Mouse (Mus musculus): ENCODE measurements around the gene Clip2.

Gene Clip2

DNA sequence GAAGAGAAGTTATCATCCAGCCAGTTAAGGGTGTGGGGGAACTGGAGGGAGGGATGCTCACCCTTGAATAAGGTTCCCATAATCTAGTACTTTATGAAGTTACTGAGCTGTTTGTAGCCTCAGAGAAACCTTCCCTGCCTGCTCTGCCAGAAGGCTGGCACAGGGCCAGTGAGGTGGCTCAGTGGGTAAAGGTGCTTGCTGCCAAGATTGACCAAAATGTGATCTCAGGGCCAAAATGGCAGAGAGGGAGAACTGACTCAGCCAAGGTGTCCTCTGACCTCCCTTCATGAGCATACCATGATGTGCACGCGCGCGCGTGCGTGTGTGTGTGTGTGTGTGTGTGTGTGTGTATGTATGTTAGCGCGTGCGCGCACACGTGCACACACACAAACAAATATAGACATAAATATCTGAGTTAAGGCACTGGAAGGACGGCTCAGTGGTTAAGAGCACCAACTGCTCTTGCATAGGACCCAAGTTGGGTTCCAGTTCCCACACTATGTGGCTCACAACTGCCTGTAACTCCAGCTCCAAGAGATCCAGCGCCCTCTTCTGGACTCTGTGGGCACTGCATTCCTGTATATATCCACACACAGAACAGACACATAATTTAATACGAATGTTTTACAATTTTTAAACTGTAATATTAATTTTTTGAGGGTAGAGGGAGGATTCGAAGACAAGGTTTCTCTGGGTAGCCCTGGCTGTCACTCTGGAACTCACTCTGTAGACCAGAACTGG is 26.1 kb downstream of the Clip2 start:
- no peaks in the 10 kb centered on the region for H3K36me3 ChIP-seq (ENCODE audit: insufficient read depth, low read length)
- no peaks in the 10 kb centered on the region for H3K9me3 ChIP-seq (ENCODE audit: low read length)
- H3K4me3 ChIP-seq (replicated peaks; ENCODE audit: low read length) = no peak overlapping the region
- TF ChIP-seq POU5F1 (IDR thresholded peaks at IDR 0.05; ENCODE audit: borderline replicate concordance, low read length) (no peak), CTCF (conservative IDR thresholded peaks at IDR 0.05; ENCODE audit: low read length) (peak; percentile 99)
- H3K27me3 ChIP-seq (ENCODE audit: insufficient read depth, low read length) = peaks cover 12% of the 10 kb centered on the region
- H3K4me1 ChIP-seq (replicated peaks; ENCODE audit: low read depth, low read length) = peaks cover 69% of the 10 kb centered on the region

DNA sequence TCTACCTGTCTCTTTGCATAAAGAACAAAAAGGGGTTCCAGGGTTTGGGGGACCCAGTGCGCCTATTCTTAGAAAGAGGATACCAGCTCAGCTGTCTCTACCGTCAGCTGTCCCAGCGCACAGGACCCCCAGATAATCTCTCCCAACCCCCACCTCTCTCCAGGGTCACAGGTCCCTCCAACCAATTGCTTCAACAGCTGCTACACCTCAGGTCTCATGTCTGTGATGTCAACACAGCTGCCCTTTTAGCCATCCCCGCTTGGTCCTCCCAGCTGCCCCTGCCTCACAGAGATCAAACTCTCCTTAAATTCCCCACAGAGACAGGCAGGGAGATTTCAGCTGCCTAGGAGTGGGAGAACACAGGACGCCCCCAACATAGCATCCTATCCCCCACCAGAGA is 28.5 kb downstream of the Clip2 start:
- Histone ChIP-seq H3K4me1 (replicated peaks; ENCODE audit: low read depth, low read length) (peaks cover 49% of the 10 kb centered on the region), H3K4me3 (replicated peaks; ENCODE audit: low read length) (no peak overlapping the region), H3K9me3 (ENCODE audit: low read length) (no peaks in the 10 kb centered on the region), H3K27me3 (ENCODE audit: insufficient read depth, low read length) (peaks cover 12% of the 10 kb centered on the region), H3K36me3 (ENCODE audit: insufficient read depth, low read length) (no peaks in the 10 kb centered on the region)
- TF ChIP-seq POU5F1 (IDR thresholded peaks at IDR 0.05; ENCODE audit: borderline replicate concordance, low read length) (no peak), CTCF (conservative IDR thresholded peaks at IDR 0.05; ENCODE audit: low read length) (no peak), NANOG (IDR thresholded peaks at IDR 0.05; ENCODE audit: borderline replicate concordance, low read length) (no peak)

- TF ChIP-seq CTCF (conservative IDR thresholded peaks at IDR 0.05; ENCODE audit: low read length) (no peak), NANOG (IDR thresholded peaks at IDR 0.05; ENCODE audit: borderline replicate concordance, low read length) (no peak), POU5F1 (IDR thresholded peaks at IDR 0.05; ENCODE audit: borderline replicate concordance, low read length) (no peak)
- H3K36me3 ChIP-seq (ENCODE audit: insufficient read depth, low read length) = no peaks in the 10 kb centered on the region
- H3K4me1 ChIP-seq (replicated peaks; ENCODE audit: low read depth, low read length) = peaks cover 38% of the 10 kb centered on the region
- peak overlapping the region; percentile 76 for H3K4me3 ChIP-seq (replicated peaks; ENCODE audit: low read length)
- H3K27me3 ChIP-seq (ENCODE audit: insufficient read depth, low read length) = peaks cover 12% of the 10 kb centered on the region
- H3K9me3 ChIP-seq (ENCODE audit: low read length) = no peaks in the 10 kb centered on the region
Observed at GRCm38 (mm10) chr5:134522524-134522923, 29.7 kb downstream of the Clip2 start.

DNA sequence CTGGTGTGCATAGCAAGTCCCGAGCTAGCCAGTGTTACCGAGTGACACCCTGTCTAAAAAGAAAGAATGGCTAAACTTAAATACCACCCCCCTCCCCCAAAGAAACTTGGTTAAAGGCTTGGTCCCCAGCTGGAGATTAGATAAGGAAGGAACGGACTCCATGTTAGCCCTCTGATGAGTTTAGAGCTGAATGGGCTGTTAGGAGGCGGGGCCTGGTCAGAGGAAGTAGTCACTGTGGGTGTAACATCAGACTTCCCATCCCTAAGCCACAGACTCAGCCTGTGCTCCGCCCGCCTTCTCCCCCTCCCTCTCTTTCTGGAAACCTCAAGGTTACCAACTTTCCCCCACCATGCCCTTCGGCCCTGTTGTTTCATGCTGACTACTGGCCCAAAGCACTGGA is 30.4 kb downstream of the Clip2 start:
- H3K4me1 ChIP-seq (replicated peaks; ENCODE audit: low read depth, low read length) = peaks cover 34% of the 10 kb centered on the region
- peak overlapping the region; percentile 76 for H3K4me3 ChIP-seq (replicated peaks; ENCODE audit: low read length)
- no peaks in the 10 kb centered on the region for H3K9me3 ChIP-seq (ENCODE audit: low read length)
- H3K36me3 ChIP-seq (ENCODE audit: insufficient read depth, low read length) = peaks cover 3% of the 10 kb centered on the region; the same call in 1 of the 2 replicates
- H3K27me3 ChIP-seq (ENCODE audit: insufficient read depth, low read length) = peaks cover 12% of the 10 kb centered on the region
- no peak for TF ChIP-seq POU5F1 (IDR thresholded peaks at IDR 0.05; ENCODE audit: borderline replicate concordance, low read length)
- no peak for TF ChIP-seq CTCF (conservative IDR thresholded peaks at IDR 0.05; ENCODE audit: low read length)
- no peak for TF ChIP-seq NANOG (IDR thresholded peaks at IDR 0.05; ENCODE audit: borderline replicate concordance, low read length)

GRCm38 (mm10) chr5:134521131-134521530 is 31.1 kb downstream of the Clip2 start:
- peaks cover 30% of the 10 kb centered on the region for H3K4me1 ChIP-seq (replicated peaks; ENCODE audit: low read depth, low read length)
- peaks cover 10% of the 10 kb centered on the region for H3K36me3 ChIP-seq (ENCODE audit: insufficient read depth, low read length)
- peaks cover 12% of the 10 kb centered on the region for H3K27me3 ChIP-seq (ENCODE audit: insufficient read depth, low read length)
- TF ChIP-seq CTCF (conservative IDR thresholded peaks at IDR 0.05; ENCODE audit: low read length) = no peak
- TF ChIP-seq POU5F1 (IDR thresholded peaks at IDR 0.05; ENCODE audit: borderline replicate concordance, low read length) = no peak
- TF ChIP-seq NANOG (IDR thresholded peaks at IDR 0.05; ENCODE audit: borderline replicate concordance, low read length) = no peak
- H3K9me3 ChIP-seq (ENCODE audit: low read length) = no peaks in the 10 kb centered on the region
- H3K4me3 ChIP-seq (replicated peaks; ENCODE audit: low read length) = peak overlapping the region; percentile 76

DNA sequence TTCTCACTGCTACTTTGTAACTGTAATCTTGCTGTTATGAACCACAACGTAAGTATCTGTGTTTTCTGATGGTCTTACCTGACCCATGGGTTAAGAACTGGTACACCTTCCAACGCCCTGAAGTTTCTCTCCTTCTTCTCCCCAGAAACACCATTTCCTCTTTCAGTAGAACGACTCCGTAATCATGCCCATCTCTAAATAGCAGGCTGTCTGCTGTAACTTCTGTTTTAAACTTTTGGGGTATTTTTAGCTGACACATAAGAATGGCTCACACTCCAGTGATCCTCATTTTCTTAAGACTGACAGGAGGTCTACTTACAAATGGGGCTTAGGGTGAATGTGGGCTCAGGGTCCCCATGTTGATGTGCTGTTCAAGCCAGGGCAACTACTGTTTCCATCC is 32.1 kb downstream of the Clip2 start:
- H3K9me3 ChIP-seq (ENCODE audit: low read length) = no peaks in the 10 kb centered on the region
- no peak overlapping the region for H3K4me3 ChIP-seq (replicated peaks; ENCODE audit: low read length)
- peaks cover 25% of the 10 kb centered on the region for H3K4me1 ChIP-seq (replicated peaks; ENCODE audit: low read depth, low read length)
- TF ChIP-seq NANOG (IDR thresholded peaks at IDR 0.05; ENCODE audit: borderline replicate concordance, low read length) (no peak), POU5F1 (IDR thresholded peaks at IDR 0.05; ENCODE audit: borderline replicate concordance, low read length) (no peak), CTCF (conservative IDR thresholded peaks at IDR 0.05; ENCODE audit: low read length) (no peak)
- H3K36me3 ChIP-seq (ENCODE audit: insufficient read depth, low read length) = peaks cover 15% of the 10 kb centered on the region
- peaks cover 12% of the 10 kb centered on the region for H3K27me3 ChIP-seq (ENCODE audit: insufficient read depth, low read length)

GRCm38 (mm10) chr5:134519471-134519870 is 32.8 kb downstream of the Clip2 start:
- H3K36me3 ChIP-seq (ENCODE audit: insufficient read depth, low read length) = peaks cover 15% of the 10 kb centered on the region
- peaks cover 12% of the 10 kb centered on the region for H3K27me3 ChIP-seq (ENCODE audit: insufficient read depth, low read length)
- H3K4me1 ChIP-seq (replicated peaks; ENCODE audit: low read depth, low read length) = peaks cover 29% of the 10 kb centered on the region
- no peak for TF ChIP-seq NANOG (IDR thresholded peaks at IDR 0.05; ENCODE audit: borderline replicate concordance, low read length)
- TF ChIP-seq POU5F1 (IDR thresholded peaks at IDR 0.05; ENCODE audit: borderline replicate concordance, low read length) = no peak
- TF ChIP-seq CTCF (conservative IDR thresholded peaks at IDR 0.05; ENCODE audit: low read length) = no peak
- no peaks in the 10 kb centered on the region for H3K9me3 ChIP-seq (ENCODE audit: low read length)
- H3K4me3 ChIP-seq (replicated peaks; ENCODE audit: low read length) = no peak overlapping the region

DNA sequence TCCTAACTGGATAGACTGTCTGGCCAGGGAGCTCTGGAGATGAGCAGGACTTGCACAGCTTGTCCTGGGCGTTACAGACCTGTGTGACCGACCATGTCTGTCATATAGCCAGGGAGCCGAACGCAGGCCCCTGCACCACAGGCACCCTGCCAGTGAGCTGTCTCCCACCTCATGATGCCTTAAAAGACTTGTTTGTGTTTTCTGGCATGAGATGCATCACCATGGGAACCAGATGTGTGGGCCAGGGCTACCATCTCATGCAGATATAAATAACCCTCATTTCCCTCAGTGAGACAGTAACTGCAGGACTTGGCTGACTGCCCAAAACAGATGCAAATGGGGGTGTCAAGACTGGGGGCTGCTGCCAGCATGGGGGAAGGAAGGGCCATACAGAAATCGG is 40.1 kb downstream of the Clip2 start:
- H3K4me1 ChIP-seq (replicated peaks; ENCODE audit: low read depth, low read length) = peaks cover 26% of the 10 kb centered on the region
- H3K9me3 ChIP-seq (ENCODE audit: low read length) = 0 out of 2 replicates have a peak, but pooled peaks cover 7% of the 10 kb centered on the region
- H3K27me3 ChIP-seq (ENCODE audit: insufficient read depth, low read length) = no peaks in the 10 kb centered on the region
- H3K4me3 ChIP-seq (replicated peaks; ENCODE audit: low read length) = no peak overlapping the region
- H3K36me3 ChIP-seq (ENCODE audit: insufficient read depth, low read length) = peaks cover 39% of the 10 kb centered on the region
- no peak for TF ChIP-seq CTCF (conservative IDR thresholded peaks at IDR 0.05; ENCODE audit: low read length)
- TF ChIP-seq POU5F1 (IDR thresholded peaks at IDR 0.05; ENCODE audit: borderline replicate concordance, low read length) = no peak
- no peak for TF ChIP-seq NANOG (IDR thresholded peaks at IDR 0.05; ENCODE audit: borderline replicate concordance, low read length)

All from E14TG2a.4 (cell line).